Mouse (Mus musculus) spleen, adult 12 weeks (tissue): Measurements from ENCODE around the gene Esp16.
"Not testable (repeated sequence)": the region's sequence is repeated elsewhere in the genome, so short reads cannot be mapped to it uniquely, and the experiment has no call there.

Experiments used
- DNase-seq: peaks from one replicate; pipeline ENCODE4 v3.0.0; 2022; ENCODE audit warnings: low spot score

Gene Esp16

GRCm38 (mm10) chr17:39535842-39536241 lies at the start of gene Esp16:
TSS of gene Esp16 (plus strand) at chr17:39536142.
- DNase-seq, result not testable (repeated sequence)

- DNase-seq, result not testable (repeated sequence)
These were observed 37.9 kb upstream of the Esp16 start for GRCm38 (mm10) chr17:39498043-39498442.
